Mouse (Mus musculus) retina, postnatal 1 day (tissue): Measurements from ENCODE around the gene Tmem104.

ENCODE experiments used
- DNase-seq: peaks from one replicate; pipeline ENCODE4 v3.0.0-alpha.2; 2012

The Tmem104 gene

GRCm38 (mm10) chr11:115167631-115168249 lies 19.5 kb upstream of the Tmem104 start:
- DNase-seq: no peak

DNA sequence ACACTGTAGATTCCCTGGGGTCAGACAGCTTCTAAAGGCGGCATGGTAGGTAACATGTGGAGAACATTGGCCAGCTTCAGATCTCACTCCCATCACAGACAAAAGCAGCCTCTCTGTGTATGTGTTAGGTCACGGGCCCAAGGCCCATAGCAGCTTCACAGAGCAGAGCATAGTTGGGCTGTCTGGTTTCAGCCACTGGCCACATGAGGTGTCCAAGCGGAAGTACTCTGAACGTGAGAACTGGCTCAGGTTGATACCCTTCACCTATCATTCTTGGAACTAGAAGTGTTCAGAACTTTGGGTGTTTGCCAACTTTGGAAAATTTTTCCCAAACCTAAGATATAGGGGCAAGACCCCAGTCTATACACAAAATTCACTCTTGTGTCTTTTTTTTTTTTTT lies 17.9 kb upstream of the Tmem104 start:
- no peak for DNase-seq

DNA sequence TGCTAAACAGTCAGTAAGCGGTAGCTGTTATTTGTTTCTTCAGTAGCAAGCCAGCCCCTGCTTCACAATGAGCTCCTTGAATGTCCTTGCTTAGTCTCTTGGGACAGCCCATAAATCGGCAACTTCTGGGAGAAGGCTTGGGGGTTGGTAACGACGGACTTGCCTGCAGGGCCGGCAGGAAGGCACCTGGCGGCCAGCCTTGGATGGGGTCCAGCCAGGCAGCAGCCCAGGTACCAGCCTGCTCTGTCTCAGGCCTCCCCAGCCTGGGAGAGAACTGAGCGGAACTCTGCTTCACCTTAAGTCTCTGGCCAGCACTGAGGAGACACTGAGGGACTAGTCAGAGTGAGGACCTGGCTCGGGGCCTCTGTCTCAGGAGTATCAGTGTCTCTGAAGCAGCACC lies 16.2 kb upstream of the Tmem104 start:
- no peak for DNase-seq

DNA sequence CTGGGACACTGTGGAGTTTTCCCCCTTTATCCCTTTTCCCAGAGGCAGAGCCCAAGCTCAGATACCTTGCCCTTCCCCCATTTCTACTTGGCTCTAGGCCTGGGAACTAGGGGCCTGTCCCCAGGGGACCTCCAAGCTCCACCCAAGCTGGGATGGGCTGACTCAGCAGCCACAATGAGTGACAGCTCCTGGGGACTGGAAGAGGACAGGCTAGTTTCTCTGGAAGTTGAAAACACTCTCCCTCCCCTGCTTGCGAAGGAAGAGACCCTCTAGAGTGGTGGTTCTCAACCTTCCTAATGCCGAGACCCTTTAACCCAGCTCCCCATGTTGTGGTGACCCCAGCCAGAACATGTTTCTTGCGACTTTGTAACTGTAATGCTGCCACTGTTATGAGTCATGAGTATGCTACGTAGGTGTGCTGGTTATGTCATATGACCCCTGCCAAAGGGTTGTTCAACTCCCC lies 14.4 kb upstream of the Tmem104 start:
- peak; percentile 72 for DNase-seq

DNA sequence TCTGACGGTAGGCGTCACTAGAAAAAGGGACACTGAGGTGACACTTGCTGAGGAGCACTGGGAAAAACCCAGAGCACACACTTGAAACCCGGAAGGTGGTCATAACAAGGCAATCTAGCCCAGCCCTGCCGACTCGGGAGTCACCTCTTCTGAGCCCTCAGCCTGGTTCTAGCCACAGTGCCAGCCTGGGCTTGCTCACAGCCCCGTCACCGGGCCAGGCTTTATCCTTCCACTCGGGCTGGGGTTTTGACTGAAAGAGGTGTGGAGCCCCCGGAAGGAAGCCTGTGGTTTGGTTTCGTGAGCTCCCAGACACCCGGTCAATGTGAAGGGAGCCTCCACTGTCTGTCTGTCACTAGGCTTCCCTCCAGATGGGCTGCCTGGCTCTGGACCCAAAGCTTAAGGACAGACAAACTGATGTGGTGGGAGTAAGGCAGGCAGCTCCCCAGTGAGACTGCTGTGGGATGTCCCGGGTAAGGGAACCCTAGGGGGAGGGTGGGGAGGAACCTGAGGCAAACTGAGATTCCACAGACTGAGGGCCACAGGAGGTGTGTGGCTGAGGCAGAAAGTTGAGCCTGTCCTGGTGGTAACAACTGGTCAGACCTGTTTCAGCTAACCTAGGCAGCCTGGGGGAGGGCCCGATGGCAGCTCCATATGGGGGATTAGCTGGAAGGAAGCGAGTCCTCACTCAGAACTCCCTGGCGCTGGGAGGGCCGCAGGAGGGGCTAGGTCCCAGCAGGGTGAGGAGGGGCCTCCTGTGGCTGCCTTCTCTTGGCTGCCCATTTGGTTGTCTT lies 13.5 kb upstream of the Tmem104 start:
- no peak for DNase-seq

- no peak for DNase-seq
Observed at GRCm38 (mm10) chr11:115176399-115177190, 10.7 kb upstream of the Tmem104 start.

- no peak for DNase-seq
Observed at GRCm38 (mm10) chr11:115177559-115178195, 9.6 kb upstream of the Tmem104 start.

GRCm38 (mm10) chr11:115178766-115179165 lies 8.5 kb upstream of the Tmem104 start:
- DNase-seq: no peak

- no peak for DNase-seq
Observed at GRCm38 (mm10) chr11:115179191-115179590, 8.1 kb upstream of the Tmem104 start.

DNA sequence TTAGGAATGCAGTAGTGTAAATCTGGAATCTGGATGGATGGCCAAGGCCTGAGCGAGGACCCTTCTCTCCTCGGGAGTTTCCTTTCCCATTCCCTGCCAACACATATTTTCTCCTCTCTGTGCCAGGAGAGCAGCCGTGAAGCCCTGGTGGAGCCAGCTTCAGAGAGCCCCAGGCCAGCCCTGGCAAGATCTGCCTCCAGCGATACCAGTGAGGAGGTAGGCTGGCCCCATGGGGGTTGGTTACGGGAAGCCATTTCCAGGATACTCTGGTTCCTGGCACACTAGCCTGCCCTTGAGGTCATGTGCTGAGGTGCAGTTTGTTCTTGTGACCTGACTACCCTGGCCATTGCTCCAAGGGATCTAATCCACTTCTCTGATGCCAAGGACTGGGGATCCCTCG lies 7.4 kb upstream of the Tmem104 start:
- no peak for DNase-seq

DNA sequence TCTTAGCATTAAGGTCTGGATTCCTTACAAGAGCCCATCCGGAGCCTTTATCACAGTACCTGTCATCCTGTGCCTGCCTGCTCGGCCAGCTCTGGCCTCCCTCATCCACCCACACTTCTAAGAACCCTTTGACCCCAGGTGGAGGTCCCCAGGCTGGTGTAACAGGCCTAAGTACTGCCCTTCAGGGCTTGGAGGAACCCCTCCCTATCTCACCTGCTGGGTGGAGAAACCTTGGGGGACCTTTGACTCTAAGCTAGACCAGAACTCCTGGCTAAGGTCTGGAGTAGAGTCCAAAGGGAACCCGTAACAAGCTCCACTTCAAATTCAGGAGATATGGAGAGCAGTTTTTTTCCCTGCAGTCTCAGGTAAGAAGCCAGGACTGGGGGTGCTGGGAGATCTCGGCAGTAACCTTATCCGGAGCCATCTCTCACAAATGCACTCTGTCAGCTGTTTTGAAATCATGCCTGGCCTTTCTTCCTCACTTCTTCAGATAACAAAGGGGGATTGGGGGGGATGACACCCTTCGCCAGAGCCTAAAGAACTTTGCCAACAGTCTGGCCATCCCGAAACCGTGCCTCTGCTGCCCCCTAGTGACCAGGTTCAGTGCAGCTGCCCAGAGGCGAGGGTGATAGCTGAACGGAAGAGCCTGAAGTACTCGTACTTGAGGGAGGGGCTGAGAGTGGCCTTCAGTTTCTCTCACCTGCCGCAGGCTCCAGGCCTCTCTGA lies 5.2 kb upstream of the Tmem104 start:
- peak; percentile 87 for DNase-seq

DNA sequence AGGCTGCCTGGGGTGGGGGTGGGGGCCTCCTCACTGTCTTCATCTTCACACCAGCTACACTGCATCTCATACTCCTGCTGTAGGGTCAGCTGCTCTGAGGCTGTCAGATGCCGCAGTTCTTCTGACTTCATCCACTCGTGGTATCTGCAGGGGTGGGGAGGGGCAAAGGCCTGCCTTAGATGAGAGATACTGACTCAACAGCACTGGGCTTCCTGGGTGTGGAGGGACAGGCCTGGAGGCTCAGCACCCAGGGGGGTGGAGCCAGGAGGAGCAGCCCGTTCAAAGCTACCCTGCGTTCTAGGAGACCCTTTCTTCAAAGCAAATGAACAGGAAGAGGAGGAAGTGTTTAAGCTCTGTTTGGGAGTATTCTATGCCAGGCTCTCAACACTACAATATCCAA lies 2.3 kb upstream of the Tmem104 start:
- no peak for DNase-seq

- no peak for DNase-seq
Observed at GRCm38 (mm10) chr11:115187693-115188092, 406 bp downstream of the Tmem104 start, which contains the start of gene Nat9. Gene Nat9, minus strand, starts transcription at chr11:115187859.

- no peak for DNase-seq
Observed at GRCm38 (mm10) chr11:115188539-115189231, 1.4 kb downstream of the Tmem104 start.

DNA sequence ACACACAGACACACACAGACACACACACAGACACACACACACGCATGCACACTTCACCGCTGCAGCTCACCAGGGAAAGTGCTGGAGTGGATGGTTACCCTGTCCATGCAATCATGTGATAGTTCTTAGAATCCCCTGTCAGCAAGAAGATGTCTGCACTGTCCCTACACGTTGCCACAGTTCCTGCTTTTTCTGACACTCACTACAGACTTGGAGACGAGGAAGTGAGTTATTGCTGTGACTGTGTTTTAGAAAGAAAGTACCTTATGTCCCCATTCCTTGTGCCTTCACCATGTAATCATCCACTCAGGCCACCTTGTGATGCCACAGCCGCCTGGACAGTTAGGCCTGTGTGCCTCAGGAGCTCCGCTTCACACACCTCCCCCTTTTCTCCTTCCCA lies 2.0 kb downstream of the Tmem104 start:
- no peak for DNase-seq

GRCm38 (mm10) chr11:115192180-115192579 lies 4.9 kb downstream of the Tmem104 start:
- DNase-seq: no peak

DNA sequence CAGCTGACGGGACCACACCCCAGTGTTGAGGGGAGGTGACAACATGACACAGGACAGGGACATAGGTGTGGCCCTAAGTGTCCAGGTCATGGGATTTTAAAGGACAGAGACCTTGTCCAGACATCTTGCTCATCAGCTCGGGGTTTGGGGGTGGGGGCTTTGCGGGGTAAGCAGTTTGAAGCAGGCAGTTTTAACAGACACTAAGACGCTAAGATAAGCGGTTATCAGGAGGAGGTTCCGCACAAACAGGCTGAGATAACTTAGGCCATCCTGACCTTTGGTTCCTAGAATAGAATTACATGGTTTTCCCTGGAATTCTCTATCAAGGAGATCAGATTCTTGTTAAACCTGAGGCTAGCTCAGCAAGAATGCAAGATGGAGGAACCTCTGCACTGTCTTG lies 7.4 kb downstream of the Tmem104 start:
- no peak for DNase-seq

GRCm38 (mm10) chr11:115195933-115196332 lies 8.6 kb downstream of the Tmem104 start:
- DNase-seq: no peak

- DNase-seq: no peak
Observed at GRCm38 (mm10) chr11:115197558-115197957, 10.3 kb downstream of the Tmem104 start.

DNA sequence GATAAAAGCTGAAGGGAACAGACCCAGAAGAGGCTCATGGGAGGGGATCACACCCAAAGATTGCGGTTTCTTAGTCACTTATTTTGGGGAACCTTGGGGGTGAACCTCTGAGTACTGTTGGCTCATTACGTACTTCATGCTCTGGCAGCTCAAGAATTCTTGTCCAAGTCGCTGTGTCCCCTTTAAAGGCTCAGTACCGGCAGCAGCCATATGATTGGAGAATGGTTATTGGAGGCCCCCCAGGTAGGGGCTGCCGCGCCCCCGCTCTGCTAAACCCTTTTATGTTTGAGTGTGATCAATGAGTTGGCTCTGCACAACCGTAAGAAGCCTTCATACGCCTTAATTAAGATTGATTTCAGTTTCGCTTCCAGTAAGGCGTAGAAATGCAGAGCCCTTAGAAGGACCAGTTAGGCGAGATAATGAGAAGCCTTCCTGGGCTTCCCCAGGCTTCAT lies 11.7 kb downstream of the Tmem104 start:
- DNase-seq: no peak

DNA sequence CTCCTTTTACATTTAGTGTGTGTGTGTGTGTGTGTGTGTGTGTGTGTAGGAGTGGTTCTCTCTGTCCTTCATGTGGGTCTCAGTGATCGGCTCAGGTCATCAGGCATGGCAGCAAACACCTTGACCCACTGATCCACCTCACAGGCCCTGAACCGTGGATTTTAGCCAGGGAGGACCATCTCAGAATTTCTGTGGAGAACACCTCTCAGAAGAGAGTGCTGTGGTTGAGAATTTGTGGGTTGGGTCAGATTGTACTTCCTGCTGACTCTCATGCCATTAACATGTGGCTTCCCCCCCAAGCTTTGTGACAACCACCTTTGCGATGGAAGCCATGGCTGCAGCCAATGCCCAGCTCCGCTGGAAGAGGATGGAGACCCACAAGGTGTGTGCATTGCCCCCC lies 13.2 kb downstream of the Tmem104 start:
- DNase-seq: no peak

GRCm38 (mm10) chr11:115202316-115202715 lies 15.0 kb downstream of the Tmem104 start:
- DNase-seq: peak; percentile 84
